Mouse (Mus musculus): ENCODE measurements around the gene Otx2. TPM values are rescaled to one million over a fixed set of nuclear protein-coding genes. Genes with fewer than 3 reads are reported as not detected.

The Otx2 gene
- total RNA-seq (2021) = 1 to 10 TPM in 1 of 2 experiments, under 1 TPM in 1; 0.52 to 1.4 TPM

- DNase-seq (ENCODE audit: extremely low spot score in 1 of 2, low spot score in 1 of 2) = no peak
Observed at GRCm38 (mm10) chr14:48673541-48673940, at the start of gene Otx2. Gene Otx2, minus strand, starts transcription at chr14:48673819.

GRCm38 (mm10) chr14:48722763-48723162 lies 49.1 kb upstream of the Otx2 start:
- no peak for DNase-seq (ENCODE audit: extremely low spot score in 1 of 2, low spot score in 1 of 2)

- DNase-seq (ENCODE audit: extremely low spot score in 1 of 2, low spot score in 1 of 2) = no peak
Observed at GRCm38 (mm10) chr14:48719296-48719695, 45.7 kb upstream of the Otx2 start.

- DNase-seq (ENCODE audit: extremely low spot score in 1 of 2, low spot score in 1 of 2) = no peak
Observed at GRCm38 (mm10) chr14:48717632-48718279, 44.1 kb upstream of the Otx2 start.

- DNase-seq (ENCODE audit: extremely low spot score in 1 of 2, low spot score in 1 of 2) = no peak
Observed at GRCm38 (mm10) chr14:48716456-48716855, 42.8 kb upstream of the Otx2 start.

GRCm38 (mm10) chr14:48710871-48711370 lies 37.3 kb upstream of the Otx2 start:
- no peak for DNase-seq (ENCODE audit: extremely low spot score in 1 of 2, low spot score in 1 of 2)

- DNase-seq (ENCODE audit: extremely low spot score in 1 of 2, low spot score in 1 of 2) = no peak
Observed at GRCm38 (mm10) chr14:48710062-48710870, 36.6 kb upstream of the Otx2 start.

GRCm38 (mm10) chr14:48709371-48710061 lies 35.9 kb upstream of the Otx2 start:
- peak in 1 of 2 experiments; percentile 7 for DNase-seq (ENCODE audit: extremely low spot score in 1 of 2, low spot score in 1 of 2)

- no peak for DNase-seq (ENCODE audit: extremely low spot score in 1 of 2, low spot score in 1 of 2)
Observed at GRCm38 (mm10) chr14:48707844-48708383, 34.3 kb upstream of the Otx2 start.

- no peak for DNase-seq (ENCODE audit: extremely low spot score in 1 of 2, low spot score in 1 of 2)
Observed at GRCm38 (mm10) chr14:48707391-48707790, 33.8 kb upstream of the Otx2 start.

- DNase-seq (ENCODE audit: extremely low spot score in 1 of 2, low spot score in 1 of 2) = no peak
Observed at GRCm38 (mm10) chr14:48700790-48701370, 27.3 kb upstream of the Otx2 start.

GRCm38 (mm10) chr14:48679590-48679989 lies 6.0 kb upstream of the Otx2 start:
- no peak for DNase-seq (ENCODE audit: extremely low spot score in 1 of 2, low spot score in 1 of 2)

GRCm38 (mm10) chr14:48678674-48679073 lies 5.1 kb upstream of the Otx2 start:
- no peak for DNase-seq (ENCODE audit: extremely low spot score in 1 of 2, low spot score in 1 of 2)

GRCm38 (mm10) chr14:48674036-48674831 lies 615 bp upstream of the Otx2 start:
- no peak for DNase-seq (ENCODE audit: extremely low spot score in 1 of 2, low spot score in 1 of 2)

- no peak for DNase-seq (ENCODE audit: extremely low spot score in 1 of 2, low spot score in 1 of 2)
Observed at GRCm38 (mm10) chr14:48672611-48673176, 925 bp downstream of the Otx2 start.

- no peak for DNase-seq (ENCODE audit: extremely low spot score in 1 of 2, low spot score in 1 of 2)
Observed at GRCm38 (mm10) chr14:48671480-48672240, 2.0 kb downstream of the Otx2 start.

GRCm38 (mm10) chr14:48670761-48671479 lies 2.7 kb downstream of the Otx2 start:
- DNase-seq (ENCODE audit: extremely low spot score in 1 of 2, low spot score in 1 of 2) = no peak

GRCm38 (mm10) chr14:48670258-48670630 lies 3.4 kb downstream of the Otx2 start:
- no peak for DNase-seq (ENCODE audit: extremely low spot score in 1 of 2, low spot score in 1 of 2)

Data from layer of hippocampus, postnatal 25 days (tissue).